Mouse (Mus musculus) left cerebral cortex, adult 18-20 months (tissue): ENCODE data around the gene Gpr26. TPM values are rescaled to one million over a fixed set of nuclear protein-coding genes. Genes with fewer than 3 reads are reported as not detected.

Source experiments
- DNase-seq, 2 experiments: peaks; one replicate each; pipeline ENCODE4 v3.0.0; 2021 to 2022; ENCODE audit warnings: low spot score in 2 of 2, mixed read lengths in 1 of 2
- total RNA-seq, 2 experiments: library from RNA; stranded (reverse); gene quantifications; 2 replicates each; pipeline ENCODE4 v1.2.3; 2021

Gpr26 gene
- total RNA-seq, 2 experiments from 2014 or later = 91.1 to 111 TPM

GRCm38 (mm10) chr7:132015933-132016332 lies 49.7 kb downstream of the Gpr26 start:
- no peak for DNase-seq

GRCm38 (mm10) chr7:132025591-132025990 lies 59.3 kb downstream of the Gpr26 start:
- no peak for DNase-seq

GRCm38 (mm10) chr7:132026671-132027070 lies 60.4 kb downstream of the Gpr26 start:
- no peak for DNase-seq

- DNase-seq = peak; percentile 9 to 27
These were observed 65.8 kb downstream of the Gpr26 start for GRCm38 (mm10) chr7:132031940-132032531.

Other genes with a start within 250 kb of the Gpr26 start
- gene Cpxm2, start 188.3 kb downstream of the Gpr26 start, total RNA-seq = 1 to 10 TPM; 3.0 to 5.4 TPM